Mouse (Mus musculus) heart, adult 9 months (tissue): ENCODE results near the gene Fam178b.
"Not testable (repeated sequence)": the region's sequence is repeated elsewhere in the genome, so short reads cannot be mapped to it uniquely, and the experiment has no call there.

ENCODE experiments used
- DNase-seq, 2 experiments: peaks; one replicate each; pipeline ENCODE4 v3.0.0; 2022; ENCODE audit warnings: low spot score in 2 of 2

Gene Fam178b

GRCm38 (mm10) chr1:36546888-36547471 is 136.0 kb downstream of the Fam178b start, which contains the start of gene Ankrd39:
Ankrd39 (minus strand) TSS chr1:36547445.
- peak; percentile 99 for DNase-seq

DNA sequence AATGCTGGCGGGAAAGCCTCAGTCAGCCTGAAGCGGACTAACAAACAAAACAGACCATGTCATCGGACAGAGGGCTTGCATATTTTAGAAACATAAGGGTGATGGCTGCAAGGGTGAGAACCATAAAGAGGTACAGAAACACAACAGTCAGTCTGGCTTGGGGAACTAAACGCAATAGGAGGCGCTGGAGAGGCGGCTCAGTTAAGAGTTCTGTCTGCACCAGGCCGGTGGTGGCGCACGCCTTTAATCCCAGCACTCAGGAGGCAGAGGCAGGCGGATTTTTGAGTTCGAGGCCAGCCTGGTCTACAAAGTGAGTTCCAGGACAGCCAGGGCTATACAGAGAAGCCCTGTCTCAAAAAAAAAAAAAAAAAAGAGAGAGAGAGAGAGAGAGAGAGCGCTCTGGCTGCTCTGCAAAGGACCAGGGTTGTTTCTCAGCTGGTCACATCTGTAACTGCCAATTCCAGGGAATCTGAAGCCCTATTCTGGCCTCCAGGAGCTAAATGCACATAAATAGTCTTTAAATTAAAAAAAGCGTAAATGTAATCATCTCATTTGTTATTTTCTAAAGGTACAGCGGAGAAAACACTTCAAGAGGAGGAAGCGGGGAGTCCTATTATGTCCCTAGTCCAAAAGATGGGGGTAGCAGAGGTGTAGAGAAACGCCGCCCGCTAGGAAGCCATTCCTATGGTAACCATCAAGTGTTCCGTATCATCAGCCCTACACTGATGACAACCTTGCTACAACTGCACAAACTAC is 137.0 kb downstream of the Fam178b start:
- no peak for DNase-seq

GRCm38 (mm10) chr1:36545382-36545781 is 137.6 kb downstream of the Fam178b start:
- no peak for DNase-seq

DNA sequence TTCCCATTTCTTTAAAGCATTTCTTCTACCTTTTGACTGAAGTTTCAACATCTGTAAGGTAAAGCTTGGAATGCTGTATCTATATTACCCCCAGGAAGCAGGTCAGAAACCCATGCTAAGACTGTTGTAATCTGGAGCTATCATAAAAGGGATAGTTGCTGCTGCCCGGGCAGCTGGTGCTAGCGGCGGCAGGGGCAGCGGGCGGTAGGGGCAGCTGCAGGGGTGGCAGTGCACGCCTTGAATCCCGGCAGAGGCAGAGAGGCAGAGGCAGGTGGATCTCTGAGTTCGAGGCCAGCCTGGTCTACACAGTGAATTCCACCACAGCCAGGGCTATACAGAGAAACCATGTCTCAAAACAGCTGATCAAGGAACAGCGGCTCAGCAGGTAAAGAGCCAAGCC is 140.1 kb downstream of the Fam178b start:
- DNase-seq, result no peak

DNA sequence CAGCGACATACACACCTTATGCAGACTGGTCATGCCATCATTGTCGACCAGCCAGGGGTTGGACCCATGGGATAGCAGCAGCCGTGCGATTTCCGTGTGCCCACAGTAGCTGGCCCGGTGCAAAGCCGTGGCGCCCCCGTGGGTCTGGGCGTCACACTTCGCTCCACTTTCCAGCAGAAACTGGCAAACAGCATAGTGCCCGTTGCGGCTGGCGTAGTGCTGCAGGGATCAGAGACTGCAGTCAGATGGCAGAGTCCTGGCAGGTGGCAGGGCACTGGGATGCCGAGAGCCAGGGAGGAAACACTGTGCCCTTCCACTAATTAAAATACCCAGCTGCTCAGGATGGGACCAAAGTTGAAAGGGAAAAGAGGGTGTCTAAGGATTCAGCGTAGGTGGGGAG is 141.1 kb downstream of the Fam178b start:
- no peak for DNase-seq

GRCm38 (mm10) chr1:36540807-36541206 is 142.2 kb downstream of the Fam178b start:
- no peak for DNase-seq

DNA sequence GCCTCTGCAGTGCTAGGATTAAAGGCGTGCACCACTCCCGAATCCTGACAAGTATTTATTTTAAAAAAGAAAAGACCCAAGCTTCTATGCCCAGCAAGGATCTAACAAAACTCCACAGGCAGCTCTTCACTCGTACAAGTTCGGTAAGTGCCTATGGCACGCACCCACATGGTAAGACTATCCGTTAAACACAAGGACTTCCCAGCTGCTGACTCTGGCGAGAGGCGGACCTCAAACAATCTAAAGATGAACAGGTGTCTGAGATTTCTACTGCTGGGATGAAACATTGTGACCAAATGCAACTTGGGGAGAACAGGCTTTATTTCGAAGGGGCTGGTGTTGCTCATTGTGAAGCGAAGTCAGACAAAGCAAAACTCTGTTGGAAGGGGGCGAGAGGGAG is 142.9 kb downstream of the Fam178b start:
- no peak for DNase-seq

DNA sequence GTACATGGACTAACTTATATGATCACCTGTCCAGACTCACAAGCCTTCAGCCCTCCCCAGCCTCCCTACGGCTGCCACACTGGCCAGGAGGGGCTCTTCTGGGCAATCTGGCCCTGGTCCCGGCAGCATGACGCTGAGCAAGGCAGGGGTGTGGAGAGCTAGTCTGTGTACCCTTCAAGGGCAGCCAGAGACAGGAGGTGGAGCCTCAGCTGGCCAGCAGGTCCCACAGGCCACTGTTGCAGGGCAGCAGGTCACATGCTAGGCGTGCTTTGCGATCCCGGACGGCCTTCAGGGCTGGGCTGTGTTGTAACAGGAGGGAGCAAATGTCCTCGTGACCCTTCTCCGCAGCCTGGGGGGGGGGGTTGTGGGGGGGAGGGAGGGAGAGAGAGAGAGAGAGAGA is 143.8 kb downstream of the Fam178b start, which contains the start of gene Gm42417:
Gm42417 (minus strand) TSS at position 244 of the 400 bp plus-strand sequence.
- DNase-seq, result peak; percentile 84 to 86

DNA sequence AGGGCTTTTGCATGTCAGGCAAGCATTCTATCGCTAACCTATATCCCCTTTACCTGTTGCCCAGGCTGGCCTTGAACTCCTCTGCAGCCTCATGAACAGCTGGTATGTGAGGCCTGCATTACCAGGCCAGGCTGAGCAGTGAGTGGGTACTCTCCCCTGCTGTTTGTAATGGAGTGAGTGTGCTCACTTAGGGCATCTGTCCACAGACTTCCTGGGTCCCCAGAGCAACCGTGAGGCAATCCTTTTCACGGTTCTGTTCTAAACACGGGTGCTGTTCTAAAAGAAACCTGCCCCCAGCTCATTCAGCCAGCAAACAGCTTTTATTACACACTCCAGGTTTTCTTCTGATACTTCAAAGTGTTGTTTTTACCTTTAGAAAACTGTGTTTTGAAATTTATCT is 144.3 kb downstream of the Fam178b start:
- DNase-seq, result no peak

- DNase-seq, result not testable (repeated sequence)
Observed at GRCm38 (mm10) chr1:36536783-36537182, 146.2 kb downstream of the Fam178b start, which contains the start of gene Ankrd23. Ankrd23 (minus strand) TSS chr1:36536883.

DNA sequence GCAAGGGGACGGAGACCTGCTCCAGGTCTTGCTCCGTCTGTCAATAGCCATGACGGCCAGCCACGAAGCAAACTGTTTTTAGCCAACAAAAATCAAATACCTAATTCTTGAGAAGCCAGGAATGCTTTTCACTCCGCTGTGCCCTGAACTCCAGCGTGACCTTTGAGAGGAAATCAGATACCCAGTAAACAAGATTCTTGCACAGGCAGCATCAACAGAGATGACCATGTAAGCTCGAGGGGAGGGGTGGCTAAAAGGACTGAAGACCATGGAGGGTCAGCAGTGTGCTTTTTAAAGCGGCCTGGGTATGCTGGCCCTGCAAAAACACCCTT is 146.6 kb downstream of the Fam178b start:
- no peak for DNase-seq

DNA sequence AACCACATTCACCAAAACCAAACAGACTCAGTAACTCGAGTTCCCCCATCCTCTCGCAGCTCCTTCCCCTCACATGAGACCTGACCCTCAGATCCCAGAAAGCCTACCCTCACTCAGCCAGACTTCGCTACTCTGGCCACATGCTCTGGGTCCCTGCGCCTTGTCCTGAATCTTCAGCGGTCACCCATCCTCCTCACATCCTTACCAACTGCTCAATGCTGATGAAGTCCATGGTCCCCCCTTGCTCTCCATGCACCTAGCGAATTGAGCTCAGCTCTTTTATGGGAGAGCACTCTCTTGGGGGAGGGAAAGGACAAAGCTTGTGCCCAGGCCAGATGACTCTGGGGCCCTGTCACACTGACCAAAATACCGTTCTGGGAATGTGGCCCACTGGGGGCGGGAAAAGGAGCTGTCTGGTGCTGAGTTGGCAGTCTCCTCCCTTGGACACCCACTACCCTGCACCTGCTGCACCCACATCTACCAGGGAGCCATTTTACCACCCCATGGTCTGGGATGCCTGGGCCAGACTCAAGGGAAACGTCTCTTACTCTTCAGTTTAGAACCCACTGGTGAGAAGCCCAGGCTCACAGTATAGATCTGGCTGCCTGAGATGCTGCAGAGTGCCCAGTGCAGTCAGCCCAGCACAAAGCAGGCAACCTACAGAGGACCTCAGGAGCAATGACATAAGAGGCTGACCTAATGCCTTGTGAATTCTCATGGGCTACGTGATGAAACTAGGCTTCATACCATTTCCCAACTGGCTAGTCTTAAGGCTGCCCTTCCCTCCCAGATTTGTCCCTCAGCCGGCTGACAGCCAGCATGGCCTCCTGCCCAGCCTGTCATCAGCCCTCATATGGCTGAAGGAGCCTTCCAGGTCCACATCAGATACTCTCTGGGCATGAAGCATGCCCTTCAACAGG is 147.2 kb downstream of the Fam178b start:
- peak; percentile 70 to 75 for DNase-seq

DNA sequence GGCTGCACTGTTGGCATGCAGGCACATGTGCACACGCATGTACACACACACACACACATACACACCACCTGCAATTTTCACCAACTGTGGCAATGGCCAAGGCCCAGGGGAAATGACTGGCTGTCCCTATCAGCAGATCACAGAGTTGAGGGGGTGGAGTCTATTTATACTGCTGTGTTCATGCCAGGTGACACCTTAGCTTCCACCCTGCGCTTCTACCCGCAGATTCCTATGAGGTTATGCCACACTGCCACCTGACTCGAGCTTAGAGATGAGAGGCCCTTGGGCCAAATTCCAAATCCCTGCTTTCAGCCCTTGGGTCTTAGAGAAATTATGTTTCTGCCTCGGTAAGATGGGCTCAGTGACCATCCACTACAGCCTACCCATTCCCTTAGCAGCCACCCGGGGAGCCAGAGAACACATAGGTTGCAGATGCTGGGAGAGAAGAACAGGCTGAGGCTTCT is 148.4 kb downstream of the Fam178b start:
- DNase-seq, result peak in 1 of 2 experiments; percentile 50

DNA sequence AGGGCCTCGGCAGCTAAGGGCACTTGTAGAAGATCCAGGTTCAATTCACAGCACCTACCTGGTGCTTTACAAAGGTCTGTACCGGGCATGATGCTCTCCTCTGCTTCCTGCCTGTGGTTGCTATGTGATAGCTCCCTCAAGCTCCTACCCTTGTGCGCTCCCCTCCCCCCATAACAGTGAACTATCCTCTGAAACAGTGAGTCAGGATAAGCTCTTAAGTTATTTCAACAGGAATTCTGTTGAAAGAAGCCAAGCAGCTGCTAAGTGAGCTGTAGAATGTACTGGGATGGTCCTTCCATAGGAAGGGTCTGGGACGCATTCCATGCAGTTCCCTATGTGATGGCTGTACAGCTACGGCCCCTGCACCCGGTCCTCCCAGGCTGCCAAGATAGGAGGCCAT is 149.4 kb downstream of the Fam178b start:
- no peak for DNase-seq

DNA sequence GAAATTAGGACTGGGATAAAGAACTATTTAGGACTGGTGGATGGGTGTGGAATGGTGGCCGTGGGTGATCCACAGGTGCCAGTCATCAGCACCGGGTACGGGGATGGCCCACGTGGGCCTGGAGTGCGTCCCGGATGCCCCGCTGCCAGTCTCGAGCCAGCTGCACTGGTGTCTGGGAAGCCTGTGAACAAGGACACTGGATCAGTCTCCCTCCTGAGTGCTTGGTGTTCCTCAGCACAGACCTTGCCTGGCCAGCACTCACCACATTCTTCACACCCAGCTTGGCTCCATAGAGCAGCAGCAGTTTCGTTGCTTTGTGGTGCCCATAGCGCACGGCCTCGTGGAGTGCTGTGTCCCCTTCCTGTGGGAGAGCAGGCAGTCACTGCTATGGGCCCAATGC is 151.5 kb downstream of the Fam178b start:
- peak in 1 of 2 experiments; percentile 35 for DNase-seq

GRCm38 (mm10) chr1:36530962-36531361 is 152.0 kb downstream of the Fam178b start:
- DNase-seq, result no peak

- no peak for DNase-seq
Observed at GRCm38 (mm10) chr1:36530485-36530884, 152.5 kb downstream of the Fam178b start.

DNA sequence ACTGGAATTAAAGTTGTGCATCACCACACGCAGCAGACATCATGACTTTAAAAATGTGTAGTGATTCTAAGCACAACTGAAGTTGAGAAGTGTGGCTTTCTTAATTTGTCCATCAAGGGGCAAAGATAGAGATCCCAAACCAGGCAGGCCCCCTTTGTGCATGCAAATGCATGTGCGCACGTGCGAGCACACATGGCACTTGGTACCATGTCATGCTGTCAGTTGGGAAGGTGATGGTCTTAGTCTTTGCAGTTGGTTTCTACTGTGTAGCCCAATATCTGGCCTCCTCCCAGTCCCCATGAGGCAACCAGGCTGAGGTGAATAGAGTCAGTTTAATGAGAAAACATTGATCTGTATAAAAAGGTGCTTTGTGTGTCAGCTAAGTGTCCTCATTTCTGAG is 153.1 kb downstream of the Fam178b start:
- DNase-seq, result no peak

DNA sequence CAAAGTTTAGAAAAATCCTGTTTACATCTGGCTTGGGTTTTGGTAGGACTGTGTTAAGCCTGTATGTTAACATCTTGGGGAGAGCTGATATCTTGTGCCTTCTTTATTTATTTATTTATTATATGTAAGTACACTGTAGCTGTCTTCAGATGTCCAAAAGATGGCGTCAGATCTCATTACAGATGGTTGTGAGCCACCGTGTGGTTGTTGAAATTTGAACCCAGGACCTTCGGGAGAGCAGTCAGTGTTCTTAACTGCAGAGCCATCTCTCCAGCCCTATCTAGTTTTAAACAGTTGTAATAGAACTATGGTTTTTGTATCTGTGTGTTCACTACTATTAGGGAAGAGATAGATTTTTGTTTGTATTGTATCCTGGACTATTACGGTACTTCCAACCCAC is 153.7 kb downstream of the Fam178b start:
- DNase-seq, result no peak

DNA sequence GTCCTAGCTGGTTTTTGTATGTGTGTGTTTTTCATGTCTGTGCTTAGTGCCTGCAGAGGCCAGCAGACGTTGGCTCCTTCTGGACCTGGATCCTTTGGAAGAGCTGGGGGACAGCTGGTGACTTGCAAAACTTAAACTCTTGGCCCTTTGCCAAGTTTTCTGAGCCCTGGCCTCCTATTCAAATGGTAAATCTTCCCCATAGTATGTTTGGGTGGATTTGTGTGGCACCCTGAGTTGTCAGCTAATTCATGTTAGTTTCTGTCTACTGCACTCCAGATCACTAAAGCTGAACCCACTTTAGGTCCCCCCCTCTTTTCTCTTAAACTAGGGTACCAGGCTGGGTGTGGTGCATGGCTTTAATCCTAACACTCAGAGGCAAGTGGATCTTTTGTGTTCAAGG is 154.6 kb downstream of the Fam178b start:
- DNase-seq, result no peak

DNA sequence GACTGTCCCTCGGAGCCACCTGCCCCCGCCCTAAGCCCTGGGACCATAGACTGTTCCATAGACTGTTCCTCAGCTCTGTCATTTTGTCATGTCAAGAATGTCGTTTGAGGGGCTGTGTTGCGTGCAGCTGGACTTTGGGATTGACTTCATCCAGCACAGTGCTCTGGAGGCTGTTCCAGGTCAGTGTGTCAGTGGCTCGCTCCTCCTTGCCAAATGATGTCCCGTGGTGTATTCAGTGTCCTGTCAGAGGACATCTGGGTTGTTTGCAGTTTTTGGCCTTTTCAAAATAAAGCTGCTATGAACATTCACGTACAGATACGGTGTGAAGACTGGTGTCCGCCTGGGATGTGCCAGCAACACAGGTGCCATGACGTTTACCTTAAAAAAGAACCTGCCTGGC is 156.1 kb downstream of the Fam178b start:
- no peak for DNase-seq

GRCm38 (mm10) chr1:36525774-36526173 is 157.2 kb downstream of the Fam178b start:
- no peak for DNase-seq
